Mouse (Mus musculus): Measurements from ENCODE around the gene Foxa3. TPM values are rescaled to one million over a fixed set of nuclear protein-coding genes. Genes with fewer than 3 reads are reported as not detected.

Foxa3 gene
- polyA plus RNA-seq (2015; fragmentation: Nextera tagmentation; extraction: Ambion mirVana) = 0.15 and 0.19 TPM in 2 replicates

GRCm38 (mm10) chr7:19023357-19023814, at the start of gene Foxa3:
TSS of gene Foxa3 (minus strand) at chr7:19023538.

GRCm38 (mm10) chr7:19054047-19054776, 30.9 kb upstream of the Foxa3 start, which contains the start of gene Rsph6a:
TSS of gene Rsph6a (plus strand) at chr7:19054690.

GRCm38 (mm10) chr7:19024096-19024506, 763 bp upstream of the Foxa3 start, which contains the start of gene Sympk:
TSS of gene Sympk (plus strand) at chr7:19024377.

GRCm38 (mm10) chr7:19003902-19004630, 19.3 kb downstream of the Foxa3 start, which contains the start of gene Irf2bp1:
TSS of gene Irf2bp1 (plus strand) at chr7:19004044.

GRCm38 (mm10) chr7:18990601-18991295, 32.6 kb downstream of the Foxa3 start, which contains the start of gene Mypop:
TSS of gene Mypop (plus strand) at chr7:18991245.

GRCm38 (mm10) chr7:18987100-18987499, 36.2 kb downstream of the Foxa3 start, which contains the start of gene Nanos2:
TSS of gene Nanos2 (plus strand) at chr7:18987400.

Other genes with a start within 250 kb of the Foxa3 start
- gene Psg19, start 225.0 kb downstream of the Foxa3 start, polyA plus RNA-seq (2015; fragmentation: Nextera tagmentation; extraction: Ambion mirVana) = not detected in 2 replicates
- not detected in 2 replicates for gene Psg17, start 201.9 kb downstream of the Foxa3 start, polyA plus RNA-seq (2015; fragmentation: Nextera tagmentation; extraction: Ambion mirVana)
- 0.60 and 0.80 TPM in 2 replicates for gene Mill2, start 183.6 kb downstream of the Foxa3 start, polyA plus RNA-seq (2015; fragmentation: Nextera tagmentation; extraction: Ambion mirVana)
- gene Pglyrp1, start 152.2 kb downstream of the Foxa3 start, polyA plus RNA-seq (2015; fragmentation: Nextera tagmentation; extraction: Ambion mirVana) = 247 and 352 TPM in 2 replicates
- gene Ccdc61, start 113.1 kb downstream of the Foxa3 start, polyA plus RNA-seq (2015; fragmentation: Nextera tagmentation; extraction: Ambion mirVana) = 12.5 and 14.3 TPM in 2 replicates
- 0.31 and 0.36 TPM in 2 replicates for gene Nova2, start 97.7 kb downstream of the Foxa3 start, polyA plus RNA-seq (2015; fragmentation: Nextera tagmentation; extraction: Ambion mirVana)
- not detected in 2 replicates for gene Nanos2, start 36.1 kb downstream of the Foxa3 start, polyA plus RNA-seq (2015; fragmentation: Nextera tagmentation; extraction: Ambion mirVana)
- 1.1 and 1.4 TPM in 2 replicates for gene Mypop, start 32.3 kb downstream of the Foxa3 start, polyA plus RNA-seq (2015; fragmentation: Nextera tagmentation; extraction: Ambion mirVana)
- gene Irf2bp1, start 19.5 kb downstream of the Foxa3 start, polyA plus RNA-seq (2015; fragmentation: Nextera tagmentation; extraction: Ambion mirVana) = 7.4 and 8.6 TPM in 2 replicates
- gene Sympk, start 839 bp upstream of the Foxa3 start, polyA plus RNA-seq (2015; fragmentation: Nextera tagmentation; extraction: Ambion mirVana) = 11.2 and 11.7 TPM in 2 replicates
- not detected in 2 replicates for gene Rsph6a, start 31.2 kb upstream of the Foxa3 start, polyA plus RNA-seq (2015; fragmentation: Nextera tagmentation; extraction: Ambion mirVana)
- 5.5 and 7.2 TPM in 2 replicates for gene Dmwd, start 52.7 kb upstream of the Foxa3 start, polyA plus RNA-seq (2015; fragmentation: Nextera tagmentation; extraction: Ambion mirVana)
- 9.4 and 11.5 TPM in 2 replicates for gene Dmpk, start 60.3 kb upstream of the Foxa3 start, polyA plus RNA-seq (2015; fragmentation: Nextera tagmentation; extraction: Ambion mirVana)
- 1.4 and 2.4 TPM in 2 replicates for gene Six5, start 71.1 kb upstream of the Foxa3 start, polyA plus RNA-seq (2015; fragmentation: Nextera tagmentation; extraction: Ambion mirVana)
- gene Gm4969, start 94.8 kb upstream of the Foxa3 start, polyA plus RNA-seq (2015; fragmentation: Nextera tagmentation; extraction: Ambion mirVana) = 0.25 and 0.51 TPM in 2 replicates
- gene Fbxo46, start 96.3 kb upstream of the Foxa3 start, polyA plus RNA-seq (2015; fragmentation: Nextera tagmentation; extraction: Ambion mirVana) = 7.2 and 8.3 TPM in 2 replicates
- gene Qpctl, start 125.8 kb upstream of the Foxa3 start, polyA plus RNA-seq (2015; fragmentation: Nextera tagmentation; extraction: Ambion mirVana) = 6.5 and 7.0 TPM in 2 replicates
- 84.5 and 92.5 TPM in 2 replicates for gene Snrpd2, start 126.2 kb upstream of the Foxa3 start, polyA plus RNA-seq (2015; fragmentation: Nextera tagmentation; extraction: Ambion mirVana)
- 0.04 and 0.06 TPM in 2 replicates for gene Gipr, start 142.6 kb upstream of the Foxa3 start, polyA plus RNA-seq (2015; fragmentation: Nextera tagmentation; extraction: Ambion mirVana)
- 3.9 and 5.1 TPM in 2 replicates for gene Eml2, start 152.9 kb upstream of the Foxa3 start, polyA plus RNA-seq (2015; fragmentation: Nextera tagmentation; extraction: Ambion mirVana)
- gene Gpr4, start 189.0 kb upstream of the Foxa3 start, polyA plus RNA-seq (2015; fragmentation: Nextera tagmentation; extraction: Ambion mirVana) = 0.59 and 0.81 TPM in 2 replicates
- 14.7 and 14.8 TPM in 2 replicates for gene Opa3, start 204.8 kb upstream of the Foxa3 start, polyA plus RNA-seq (2015; fragmentation: Nextera tagmentation; extraction: Ambion mirVana)
- 71.2 and 86.4 TPM in 2 replicates for gene Vasp, start 248.3 kb upstream of the Foxa3 start, polyA plus RNA-seq (2015; fragmentation: Nextera tagmentation; extraction: Ambion mirVana)

Data from spleen, postnatal 0 days (tissue).